Mouse (Mus musculus) liver, embryonic 14.5 days (tissue): ENCODE measurements around the gene Pank1. TPM values are rescaled to one million over a fixed set of nuclear protein-coding genes. Genes with fewer than 3 reads are reported as not detected.

Experiments
- ATAC-seq: fragments of 200-750 bp; cut with Nextera tagmentation; 2 replicates; pipeline ENCODE4 v1.8.0; 2017; ENCODE audit warnings: moderate number of reproducible peaks, mild to moderate bottlenecking, moderate library complexity; ENCODE audit not compliant: insufficient read depth
- DNase-seq, 3 experiments: peaks; one replicate each; pipeline ENCODE4 v3.0.0-alpha.2; 2012 to 2013; ENCODE audit warnings: low read depth in 3 of 3, low spot score in 3 of 3
- H3K27ac ChIP-seq: fragments of 300-500 bp; sonication (generic); 2 replicates; pipeline ENCODE4 v1.5.1; 2014; ENCODE audit warnings: moderate library complexity, mild to moderate bottlenecking, control low read depth, inconsistent platforms
- H3K27me3 ChIP-seq: fragments of 300-500 bp; sonication (generic); 2 replicates; pipeline ENCODE4 v1.6.1; 2014; ENCODE audit warnings: mild to moderate bottlenecking, low read length, moderate library complexity; ENCODE audit not compliant: control insufficient read depth, insufficient read depth
- H3K36me3 ChIP-seq: fragments of 300-500 bp; sonication (generic); replicated peaks from 2 replicates; pipeline ENCODE4 v1.6.1; 2014; ENCODE audit warnings: low read depth; ENCODE audit not compliant: control insufficient read depth, insufficient read depth
- H3K4me1 ChIP-seq, 2 experiments: fragments of 200-500 bp in 1 of 2; fragments of 300-500 bp in 1 of 2; sonication (generic) in 1 of 2; replicated peaks; 2 replicates each; pipeline ENCODE4 v1.6.1; 2012 to 2014; ENCODE audit warnings: antibody characterized with exemption in 1 of 2, inconsistent platforms in 1 of 2, low read length in 1 of 2; ENCODE audit not compliant: control insufficient read depth in 2 of 2, insufficient read depth in 2 of 2
- H3K4me2 ChIP-seq: fragments of 300-500 bp; sonication (generic); 2 replicates; pipeline ENCODE4 v1.6.1; 2014; ENCODE audit warnings: low read depth, mild to moderate bottlenecking, control low read depth, moderate library complexity
- H3K4me3 ChIP-seq, 2 experiments: fragments of 200-500 bp in 1 of 2; fragments of 300-500 bp in 1 of 2; sonication (generic) in 1 of 2; 2 replicates each; pipeline ENCODE4 v1.5.1; 2012 to 2014; ENCODE audit warnings: low read depth in 2 of 2, low read length in 2 of 2, mild to moderate bottlenecking in 2 of 2, control low read depth in 1 of 2, inconsistent platforms in 1 of 2, moderate library complexity in 1 of 2; ENCODE audit not compliant: insufficient read depth in 1 of 2
- H3K9ac ChIP-seq: fragments of 300-500 bp; sonication (generic); replicated peaks from 2 replicates; pipeline ENCODE4 v1.6.1; 2014; ENCODE audit warnings: mild to moderate bottlenecking, control low read depth, moderate library complexity
- H3K9me3 ChIP-seq: fragments of 300-500 bp; sonication (generic); 2 replicates; pipeline ENCODE4 v1.6.1; 2016; ENCODE audit warnings: low read length, mixed read lengths; ENCODE audit not compliant: control insufficient read depth
- CTCF ChIP-seq: IDR thresholded peaks from 2 replicates; pipeline ENCODE4 v1.5.1; 2016; ENCODE audit warnings: antibody characterized with exemption, low read depth, control low read depth
- EP300 ChIP-seq: IDR thresholded peaks from 2 replicates; pipeline ENCODE4 v1.6.1; 2016; ENCODE audit warnings: antibody characterized with exemption, low read depth
- WGBS: fragments of 180-500 bp; shearing (Covaris S2); extraction: QIAGEN DNeasy Blood & Tissue Kit; methylation state at CpG from one replicate; pipeline ENCODE4 v1.1.7; 2014; ENCODE audit not compliant: insufficient replicate concordance; 5-methylcytosine and 5-hydroxymethylcytosine counted together
- polyA plus RNA-seq, 2 experiments: library from polyadenylated mRNA; depleted of rRNA in 1 of 2; stranded (reverse) in 1 of 2; unstranded in 1 of 2; fragments of >200 nt; fragmentation: Nextera tagmentation in 1 of 2; extraction: Ambion mirVana in 1 of 2; gene quantifications; 2 replicates each; pipeline versions ENCODE4 v1.2.1 to v1.2.3; 2012 to 2014

Pank1 gene
- polyA plus RNA-seq, 2 experiments: 2.5 to 6.7 TPM

DNA sequence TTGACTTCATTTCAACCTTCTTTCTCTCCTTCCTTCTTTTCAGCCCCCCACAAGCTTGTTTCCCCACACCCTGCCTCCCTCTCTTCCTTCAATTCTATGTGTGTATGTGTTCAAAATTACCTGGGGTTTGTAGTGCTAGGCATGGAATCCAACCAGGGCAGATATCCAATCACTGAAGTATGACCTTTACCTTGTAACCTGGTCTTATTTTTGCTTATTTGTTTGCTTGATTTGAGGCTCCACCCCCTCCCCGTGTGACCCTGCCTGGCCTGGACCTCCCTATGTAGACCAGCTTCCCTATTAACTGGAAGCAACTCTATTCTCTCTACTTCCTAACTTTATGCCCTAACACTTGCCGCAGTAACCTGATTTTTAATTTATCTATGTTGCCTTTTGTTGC is 3.2 kb upstream of the Pank1 start:
- WGBS: 46% methylated on average over 2 of the region's 2 CpGs
- DNase-seq (no peak), ATAC-seq (no peak)
- H3K4me1 ChIP-seq: peaks cover 9 to 17% of the 10 kb centered on the region in 2 experiments; a peak in 3 of 4 replicates
- H3K27ac ChIP-seq: no peak overlapping the region
- no peak overlapping the region for H3K9ac ChIP-seq
- no peaks in the 10 kb centered on the region for H3K9me3 ChIP-seq
- H3K36me3 ChIP-seq: no peaks in the 10 kb centered on the region
- no peaks in the 10 kb centered on the region for H3K27me3 ChIP-seq
- H3K4me3 ChIP-seq: no peak overlapping the region
- H3K4me2 ChIP-seq: no peak overlapping the region
- no peak for TF ChIP-seq CTCF
- TF ChIP-seq EP300: no peak

DNA sequence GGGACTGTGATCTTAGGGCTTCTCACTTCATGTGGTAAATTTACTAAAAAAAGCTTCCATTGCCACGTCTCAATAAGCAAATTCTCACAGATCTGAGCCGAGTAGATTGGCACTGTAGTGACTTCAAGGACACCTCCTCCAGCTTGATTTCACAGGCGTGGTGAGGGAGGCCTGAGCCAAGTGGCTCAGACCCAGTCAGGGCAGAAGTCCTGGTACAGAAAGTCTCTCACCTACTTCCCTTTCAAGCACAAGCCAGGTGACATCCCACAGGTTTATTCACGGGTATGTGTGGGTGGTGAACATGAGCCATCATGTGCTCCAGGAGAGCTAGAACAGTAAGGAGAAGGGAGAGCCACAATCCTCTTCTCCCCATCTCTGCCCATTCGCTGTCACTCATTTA is 1.9 kb upstream of the Pank1 start:
- no peaks in the 10 kb centered on the region for H3K27me3 ChIP-seq
- H3K36me3 ChIP-seq: no peaks in the 10 kb centered on the region
- ATAC-seq (no peak), DNase-seq (no peak)
- no peak overlapping the region for H3K4me3 ChIP-seq
- H3K4me1 ChIP-seq: peaks cover 9 to 18% of the 10 kb centered on the region in 2 experiments; a peak in 3 of 4 replicates
- H3K9ac ChIP-seq: no peak overlapping the region
- 48% methylated on average over 5 of the region's 5 CpGs for WGBS
- no peak overlapping the region for H3K4me2 ChIP-seq
- no peaks in the 10 kb centered on the region for H3K9me3 ChIP-seq
- TF ChIP-seq EP300 (no peak), CTCF (no peak)
- H3K27ac ChIP-seq: no peak overlapping the region

DNA sequence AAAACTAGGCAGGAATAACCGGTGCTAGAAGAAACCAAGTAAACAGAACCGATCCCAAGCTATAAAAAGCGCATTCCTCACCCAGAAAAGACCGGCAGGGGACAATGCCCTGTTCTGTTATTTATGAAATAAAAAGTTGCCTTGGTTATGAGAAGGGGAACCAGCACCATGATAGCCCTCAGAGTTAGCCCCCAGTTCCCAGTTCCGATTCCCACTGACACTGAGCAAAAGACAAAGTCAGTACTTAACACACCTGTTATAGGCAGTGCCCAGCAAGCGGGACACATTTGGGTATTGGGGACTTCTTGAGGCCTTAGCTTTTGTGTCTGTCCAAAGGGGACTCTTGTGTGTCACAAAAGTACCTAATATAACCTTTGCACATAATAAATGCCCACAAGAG is 369 bp upstream of the Pank1 start:
- WGBS: 22% methylated on average over 6 of the region's 6 CpGs
- H3K27me3 ChIP-seq: no peaks in the 10 kb centered on the region
- no peaks in the 10 kb centered on the region for H3K9me3 ChIP-seq
- no peak overlapping the region for H3K27ac ChIP-seq
- H3K4me1 ChIP-seq: peaks cover 9 to 18% of the 10 kb centered on the region in 2 experiments; a peak in 3 of 4 replicates
- DNase-seq: no peak
- no peak for ATAC-seq
- peak overlapping the region; percentile 78 for H3K9ac ChIP-seq
- no peak for TF ChIP-seq CTCF
- no peak for TF ChIP-seq EP300
- H3K4me3 ChIP-seq: peak overlapping the region; percentile 42 to 79
- no peaks in the 10 kb centered on the region for H3K36me3 ChIP-seq
- peak overlapping the region; percentile 89 for H3K4me2 ChIP-seq

DNA sequence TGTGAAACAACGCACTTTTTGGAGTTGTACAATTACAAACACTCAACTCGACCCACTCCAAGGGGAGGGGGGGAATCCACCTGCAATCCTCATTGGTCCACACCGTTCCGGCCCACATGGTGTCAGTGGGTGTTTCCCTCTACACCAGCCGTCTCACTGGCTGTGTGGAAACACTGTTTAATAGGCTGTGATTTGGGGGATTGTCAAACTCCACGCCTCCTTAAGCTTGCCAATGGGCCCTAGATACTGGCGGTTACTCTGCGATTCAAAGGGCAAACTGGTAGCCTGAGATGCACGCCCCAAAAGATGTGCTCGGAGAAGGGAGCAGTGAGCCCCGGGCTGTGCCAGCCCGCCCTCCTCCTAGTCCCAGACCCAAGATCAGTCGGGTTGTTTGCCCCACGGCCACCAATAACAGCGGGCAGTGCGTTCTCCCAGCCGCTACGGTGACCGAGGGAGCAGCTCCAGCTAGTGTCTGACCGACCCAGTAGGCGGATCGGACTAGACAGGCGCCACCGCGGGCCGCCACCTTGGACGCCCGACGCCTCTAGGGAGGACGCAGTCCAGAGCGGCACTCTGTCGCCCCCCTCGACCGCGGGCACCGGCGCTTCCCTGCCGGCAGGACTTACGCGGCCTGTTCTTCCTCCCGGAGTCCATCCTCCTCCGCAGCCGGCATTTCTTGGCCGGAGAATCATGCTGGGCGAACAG is 1.2 kb downstream of the Pank1 start:
- peak overlapping the region; percentile 78 for H3K9ac ChIP-seq
- ATAC-seq (peak; percentile 90), DNase-seq (peak; percentile 74 to 78 (median 75))
- TF ChIP-seq EP300 (no peak), CTCF (peak; percentile 33; the same call in 1 of the 2 replicates)
- H3K4me2 ChIP-seq: peak overlapping the region; percentile 89
- peak overlapping the region; percentile 68 for H3K27ac ChIP-seq
- H3K36me3 ChIP-seq: no peaks in the 10 kb centered on the region
- H3K4me1 ChIP-seq: peaks cover 0 to 7% of the 10 kb centered on the region in 2 experiments; a peak in 3 of 4 replicates
- no peaks in the 10 kb centered on the region for H3K9me3 ChIP-seq
- H3K27me3 ChIP-seq: no peaks in the 10 kb centered on the region
- WGBS: under 1% methylated on average over 45 of the region's 45 CpGs
- H3K4me3 ChIP-seq: peak overlapping the region; percentile 42 to 79

DNA sequence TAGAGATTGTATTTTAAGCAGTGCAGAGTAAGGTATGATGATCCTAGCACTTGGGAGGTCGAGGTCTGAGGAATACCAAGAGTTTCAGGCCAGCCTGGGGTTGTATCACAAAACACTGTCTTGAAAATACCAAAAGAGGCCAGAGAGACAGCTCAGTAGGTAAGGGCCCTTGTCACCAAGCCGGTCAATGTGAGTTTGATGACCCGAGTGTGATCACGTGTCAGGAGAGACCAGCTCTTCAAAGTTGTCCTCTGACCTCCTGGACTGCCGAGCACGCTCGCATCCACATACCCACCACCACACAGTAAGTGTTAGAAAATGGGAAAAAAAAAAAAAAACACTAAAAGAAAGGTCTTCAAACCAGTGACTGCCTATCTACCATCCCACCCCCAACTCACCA is 2.6 kb downstream of the Pank1 start:
- no peaks in the 10 kb centered on the region for H3K36me3 ChIP-seq
- H3K4me3 ChIP-seq: no peak overlapping the region
- peak overlapping the region; percentile 89 for H3K4me2 ChIP-seq
- no peak overlapping the region for H3K9ac ChIP-seq
- H3K9me3 ChIP-seq: no peaks in the 10 kb centered on the region
- DNase-seq (peak in 1 of 3 experiments; percentile 6), ATAC-seq (no peak)
- no peak for TF ChIP-seq EP300
- TF ChIP-seq CTCF: no peak
- peaks cover 0 to 9% of the 10 kb centered on the region in 2 experiments; a peak in 3 of 4 replicates for H3K4me1 ChIP-seq
- no peaks in the 10 kb centered on the region for H3K27me3 ChIP-seq
- 71% methylated on average over 7 of the region's 7 CpGs for WGBS
- no peak overlapping the region for H3K27ac ChIP-seq
